Mouse (Mus musculus): ENCODE measurements at regions not wholly inside any gene's neighbourhood (a gene's known extent, or its start where the extent isn't known, plus 50 kb on each side); places are given as distances from the start of the nearest gene placed in this dataset.

GRCm38 (mm10) chr2:92526676-92527395 is 66.5 kb upstream of the Slc35c1 start:
- H3K27me3 ChIP-seq (ENCODE audit: control insufficient read depth, insufficient read depth, low read length) = no peaks in the 10 kb centered on the region
- DNase-seq = no peak
- TF ChIP-seq CTCF (IDR thresholded peaks at IDR 0.05; ENCODE audit: borderline replicate concordance, insufficient read depth, low read depth, low read length) (no peak), POLR2A (IDR thresholded peaks at IDR 0.05; ENCODE audit: borderline replicate concordance, insufficient read depth, low read length) (no peak)
- H3K27ac ChIP-seq (ENCODE audit: insufficient read depth, low read length) = no peak overlapping the region
- H3K4me3 ChIP-seq (replicated peaks; ENCODE audit: insufficient read depth, low read depth, low read length) = no peak overlapping the region
- H3K4me1 ChIP-seq (ENCODE audit: control insufficient read depth, insufficient read depth, low read length) = no peaks in the 10 kb centered on the region
- WGBS = 75% methylated on average over 5 of the region's 5 CpGs

DNA sequence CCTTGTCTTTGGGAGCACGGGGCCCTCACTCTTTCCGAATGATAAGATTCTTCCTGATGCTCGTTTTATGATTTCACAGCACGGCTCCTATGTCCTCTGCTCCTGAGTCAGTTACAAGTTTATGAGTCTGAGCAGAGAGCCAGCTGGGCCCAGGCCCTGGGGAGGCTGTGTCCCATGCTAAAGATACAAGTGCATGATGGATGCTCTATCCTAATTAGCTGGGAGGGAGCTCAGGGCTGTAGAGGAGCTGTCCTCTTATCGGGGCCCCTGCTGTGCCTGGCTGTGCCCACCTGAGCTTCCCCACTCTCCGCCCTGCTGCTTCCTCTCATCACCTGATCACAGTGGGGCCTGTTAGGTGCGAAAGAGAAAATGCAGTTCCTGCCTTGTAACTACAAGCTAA is 65.3 kb upstream of the Slc35c1 start:
- Histone ChIP-seq H3K27ac (ENCODE audit: insufficient read depth, low read length) (no peak overlapping the region), H3K4me1 (ENCODE audit: control insufficient read depth, insufficient read depth, low read length) (no peaks in the 10 kb centered on the region), H3K27me3 (ENCODE audit: control insufficient read depth, insufficient read depth, low read length) (no peaks in the 10 kb centered on the region), H3K4me3 (replicated peaks; ENCODE audit: insufficient read depth, low read depth, low read length) (no peak overlapping the region)
- TF ChIP-seq CTCF (IDR thresholded peaks at IDR 0.05; ENCODE audit: borderline replicate concordance, insufficient read depth, low read depth, low read length) = no peak
- no peak for TF ChIP-seq POLR2A (IDR thresholded peaks at IDR 0.05; ENCODE audit: borderline replicate concordance, insufficient read depth, low read length)
- WGBS = 78% methylated on average over 7 of the region's 7 CpGs
- no peak for DNase-seq

- 71% methylated on average over 10 of the region's 10 CpGs for WGBS
Measured at GRCm38 (mm10) chr2:92525062-92525623, 64.8 kb upstream of the Slc35c1 start.

GRCm38 (mm10) chr2:92524346-92524905 is 64.1 kb upstream of the Slc35c1 start:
- DNase-seq = no peak
- H3K27me3 ChIP-seq (ENCODE audit: control insufficient read depth, insufficient read depth, low read length) = no peaks in the 10 kb centered on the region
- 90% methylated on average over 9 of the region's 9 CpGs for WGBS
- no peak overlapping the region for H3K27ac ChIP-seq (ENCODE audit: insufficient read depth, low read length)
- TF ChIP-seq POLR2A (IDR thresholded peaks at IDR 0.05; ENCODE audit: borderline replicate concordance, insufficient read depth, low read length) = no peak
- TF ChIP-seq CTCF (IDR thresholded peaks at IDR 0.05; ENCODE audit: borderline replicate concordance, insufficient read depth, low read depth, low read length) = no peak
- no peaks in the 10 kb centered on the region for H3K4me1 ChIP-seq (ENCODE audit: control insufficient read depth, insufficient read depth, low read length)
- no peak overlapping the region for H3K4me3 ChIP-seq (replicated peaks; ENCODE audit: insufficient read depth, low read depth, low read length)

More at GRCm38 (mm10) chr2:92525062-92525623, 64.8 kb upstream of the Slc35c1 start:
- no peak for DNase-seq
- Histone ChIP-seq H3K27ac (ENCODE audit: insufficient read depth, low read length) (no peak overlapping the region), H3K4me3 (replicated peaks; ENCODE audit: insufficient read depth, low read depth, low read length) (no peak overlapping the region), H3K27me3 (ENCODE audit: control insufficient read depth, insufficient read depth, low read length) (no peaks in the 10 kb centered on the region), H3K4me1 (ENCODE audit: control insufficient read depth, insufficient read depth, low read length) (no peaks in the 10 kb centered on the region)
- no peak for TF ChIP-seq POLR2A (IDR thresholded peaks at IDR 0.05; ENCODE audit: borderline replicate concordance, insufficient read depth, low read length)
- TF ChIP-seq CTCF (IDR thresholded peaks at IDR 0.05; ENCODE audit: borderline replicate concordance, insufficient read depth, low read depth, low read length) = no peak

- Histone ChIP-seq H3K4me3 (replicated peaks; ENCODE audit: insufficient read depth, low read depth, low read length) (no peak overlapping the region), H3K27me3 (ENCODE audit: control insufficient read depth, insufficient read depth, low read length) (no peaks in the 10 kb centered on the region), H3K27ac (ENCODE audit: insufficient read depth, low read length) (no peak overlapping the region), H3K4me1 (ENCODE audit: control insufficient read depth, insufficient read depth, low read length) (no peaks in the 10 kb centered on the region)
- WGBS = 91% methylated on average over 13 of the region's 13 CpGs
- TF ChIP-seq POLR2A (IDR thresholded peaks at IDR 0.05; ENCODE audit: borderline replicate concordance, insufficient read depth, low read length) = no peak
- no peak for TF ChIP-seq CTCF (IDR thresholded peaks at IDR 0.05; ENCODE audit: borderline replicate concordance, insufficient read depth, low read depth, low read length)
- DNase-seq = no peak
Measured at GRCm38 (mm10) chr2:92523321-92523895, 63.1 kb upstream of the Slc35c1 start.

GRCm38 (mm10) chr2:92521527-92521926 is 61.2 kb upstream of the Slc35c1 start:
- Histone ChIP-seq H3K27me3 (ENCODE audit: control insufficient read depth, insufficient read depth, low read length) (no peaks in the 10 kb centered on the region), H3K4me3 (replicated peaks; ENCODE audit: insufficient read depth, low read depth, low read length) (no peak overlapping the region), H3K4me1 (ENCODE audit: control insufficient read depth, insufficient read depth, low read length) (no peaks in the 10 kb centered on the region), H3K27ac (ENCODE audit: insufficient read depth, low read length) (no peak overlapping the region)
- no peak for TF ChIP-seq POLR2A (IDR thresholded peaks at IDR 0.05; ENCODE audit: borderline replicate concordance, insufficient read depth, low read length)
- TF ChIP-seq CTCF (IDR thresholded peaks at IDR 0.05; ENCODE audit: borderline replicate concordance, insufficient read depth, low read depth, low read length) = no peak
- 88% methylated on average over 8 of the region's 8 CpGs for WGBS
- no peak for DNase-seq

DNA sequence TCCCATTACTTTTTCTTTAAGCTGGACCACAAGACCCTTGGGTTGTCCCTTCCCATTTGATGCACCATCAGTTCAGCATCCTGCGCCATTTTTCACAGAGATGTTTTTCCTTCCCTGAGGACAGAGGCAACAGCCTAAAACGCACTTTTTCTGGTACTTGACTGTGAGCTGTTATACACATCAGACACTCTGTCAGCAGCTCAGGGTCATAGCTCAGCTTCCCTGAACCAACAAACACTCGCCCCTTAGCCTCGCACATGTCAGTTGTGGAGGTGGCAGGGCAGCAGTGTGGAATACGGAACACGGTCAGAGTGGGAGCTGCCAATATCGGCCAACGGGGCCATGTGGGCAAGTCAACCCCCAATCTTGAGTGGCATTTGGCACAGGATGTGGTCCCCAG is 59.1 kb upstream of the Slc35c1 start:
- H3K27ac ChIP-seq (ENCODE audit: insufficient read depth, low read length) = no peak overlapping the region
- no peak overlapping the region for H3K4me3 ChIP-seq (replicated peaks; ENCODE audit: insufficient read depth, low read depth, low read length)
- WGBS = 61% methylated on average over 8 of the region's 8 CpGs
- no peaks in the 10 kb centered on the region for H3K4me1 ChIP-seq (ENCODE audit: control insufficient read depth, insufficient read depth, low read length)
- DNase-seq = no peak
- TF ChIP-seq POLR2A (IDR thresholded peaks at IDR 0.05; ENCODE audit: borderline replicate concordance, insufficient read depth, low read length) (no peak), CTCF (IDR thresholded peaks at IDR 0.05; ENCODE audit: borderline replicate concordance, insufficient read depth, low read depth, low read length) (no peak)
- no peaks in the 10 kb centered on the region for H3K27me3 ChIP-seq (ENCODE audit: control insufficient read depth, insufficient read depth, low read length)

Data from cerebellum, adult 2 months (tissue).